Mouse (Mus musculus) heart, embryonic 12.5 days (tissue): ENCODE data around the gene Zfp652. TPM values are rescaled to one million over a fixed set of nuclear protein-coding genes. Genes with fewer than 3 reads are reported as not detected.
A peak's percentile ranks its signal among the peaks of the same experiment; 100 is the strongest.

Experiments used
- ATAC-seq: fragments of 200-750 bp; cut with Nextera tagmentation; 2 replicates; pipeline ENCODE4 v1.8.0; 2017; ENCODE audit warnings: moderate TSS enrichment, moderate library complexity; ENCODE audit not compliant: insufficient number of reproducible peaks, low FRiP score
- H3K27ac ChIP-seq: fragments of 300-500 bp; sonication (generic); 2 replicates; pipeline ENCODE4 v1.5.1; 2016; ENCODE audit warnings: mild to moderate bottlenecking, moderate library complexity; ENCODE audit not compliant: poor library complexity, severe bottlenecking
- H3K27me3 ChIP-seq: fragments of 300-500 bp; sonication (generic); replicated peaks from 2 replicates; pipeline ENCODE4 v1.6.1; 2016; ENCODE audit warnings: mild to moderate bottlenecking, moderate library complexity
- H3K36me3 ChIP-seq: fragments of 300-500 bp; sonication (generic); 2 replicates; pipeline ENCODE4 v1.6.1; 2016; ENCODE audit warnings: mild to moderate bottlenecking, moderate library complexity
- H3K4me1 ChIP-seq: fragments of 300-500 bp; sonication (generic); replicated peaks from 2 replicates; pipeline ENCODE4 v1.6.1; 2016; ENCODE audit warnings: mild to moderate bottlenecking
- H3K4me2 ChIP-seq: fragments of 300-500 bp; sonication (generic); 2 replicates; pipeline ENCODE4 v1.6.1; 2016; ENCODE audit warnings: mild to moderate bottlenecking, moderate library complexity
- H3K4me3 ChIP-seq: fragments of 300-500 bp; sonication (generic); 2 replicates; pipeline ENCODE4 v1.5.1; 2016; ENCODE audit warnings: mild to moderate bottlenecking
- H3K9ac ChIP-seq: fragments of 300-500 bp; sonication (generic); 2 replicates; pipeline ENCODE4 v1.6.1; 2016; ENCODE audit warnings: mild to moderate bottlenecking, moderate library complexity
- H3K9me3 ChIP-seq: fragments of 300-500 bp; sonication (generic); replicated peaks from 2 replicates; pipeline ENCODE4 v1.6.1; 2016; ENCODE audit warnings: mild to moderate bottlenecking, moderate library complexity
- WGBS: fragments of 180-500 bp; shearing (Covaris S2); methylation state at CpG from one replicate; pipeline ENCODE4 v1.1.7; 2016; 5-methylcytosine and 5-hydroxymethylcytosine counted together
- polyA plus RNA-seq: library from polyadenylated mRNA; unstranded; fragments of >200 nt; fragmentation: Nextera tagmentation; extraction: Ambion mirVana; gene quantifications from 2 replicates; pipeline ENCODE4 v1.2.1, GENCODE M21; 2016

Gene Zfp652
- polyA plus RNA-seq, 1 experiment from 2014 or later, result 12.8 TPM

GRCm38 (mm10) chr11:95808448-95809011 is 96.1 kb downstream of the Zfp652 start:
- Histone ChIP-seq H3K27ac (peak overlapping the region; percentile 34; the same call in 1 of the 2 replicates), H3K4me1 (peaks cover 7% of the 10 kb centered on the region), H3K4me2 (no peak overlapping the region), H3K27me3 (no peaks in the 10 kb centered on the region), H3K4me3 (no peak overlapping the region), H3K9ac (no peak overlapping the region), H3K9me3 (peaks cover 10% of the 10 kb centered on the region), H3K36me3 (no peaks in the 10 kb centered on the region)
- ATAC-seq, result peak; percentile 85
- 57% methylated on average over 5 of the region's 5 CpGs for WGBS

GRCm38 (mm10) chr11:95809603-95810002 is 97.1 kb downstream of the Zfp652 start:
- Histone ChIP-seq H3K27ac (no peak overlapping the region), H3K36me3 (no peaks in the 10 kb centered on the region), H3K4me2 (no peak overlapping the region), H3K4me1 (peaks cover 7% of the 10 kb centered on the region), H3K9me3 (peaks cover 10% of the 10 kb centered on the region), H3K4me3 (no peak overlapping the region), H3K9ac (no peak overlapping the region), H3K27me3 (no peaks in the 10 kb centered on the region)
- ATAC-seq, result no peak
- WGBS, result 54% methylated on average over 5 of the region's 5 CpGs

- Histone ChIP-seq H3K9ac (no peak overlapping the region), H3K36me3 (no peaks in the 10 kb centered on the region), H3K4me1 (peaks cover 1% of the 10 kb centered on the region), H3K27ac (no peak overlapping the region), H3K4me2 (no peak overlapping the region), H3K4me3 (no peak overlapping the region), H3K9me3 (peaks cover 10% of the 10 kb centered on the region), H3K27me3 (no peaks in the 10 kb centered on the region)
- ATAC-seq, result no peak
- WGBS, result 58% methylated on average over 7 of the region's 7 CpGs
These were observed 98.4 kb downstream of the Zfp652 start for GRCm38 (mm10) chr11:95810828-95811227.

DNA sequence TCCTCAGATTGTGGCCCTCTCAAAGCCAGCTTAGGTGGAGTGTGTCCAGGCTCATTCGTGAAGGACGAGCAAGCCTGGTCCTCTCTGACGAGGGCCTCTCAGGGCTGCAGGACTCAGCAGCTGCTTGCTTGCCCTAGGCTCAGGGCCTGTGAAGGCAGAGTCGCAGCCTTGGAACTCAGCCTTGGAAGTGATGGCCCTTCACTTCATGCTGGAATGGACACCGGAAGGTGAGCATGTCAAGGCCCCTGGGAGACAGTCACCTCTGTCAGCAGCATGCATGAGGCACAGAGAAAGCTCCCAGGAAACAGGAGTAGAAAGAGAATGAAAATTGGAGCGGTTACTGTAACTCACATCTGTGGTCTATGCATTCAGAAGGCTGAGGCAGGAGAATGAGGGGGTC is 99.3 kb downstream of the Zfp652 start:
- H3K4me2 ChIP-seq, result no peak overlapping the region
- H3K4me3 ChIP-seq, result no peak overlapping the region
- no peaks in the 10 kb centered on the region for H3K36me3 ChIP-seq
- no peak for ATAC-seq
- no peak overlapping the region for H3K27ac ChIP-seq
- no peak overlapping the region for H3K9ac ChIP-seq
- H3K27me3 ChIP-seq, result no peaks in the 10 kb centered on the region
- peaks cover 6% of the 10 kb centered on the region for H3K9me3 ChIP-seq
- 79% methylated on average over 6 of the region's 6 CpGs for WGBS
- H3K4me1 ChIP-seq, result no peaks in the 10 kb centered on the region

- Histone ChIP-seq H3K9me3 (peaks cover 6% of the 10 kb centered on the region), H3K4me3 (no peak overlapping the region), H3K9ac (no peak overlapping the region), H3K27me3 (no peaks in the 10 kb centered on the region), H3K27ac (no peak overlapping the region), H3K4me1 (no peaks in the 10 kb centered on the region), H3K36me3 (no peaks in the 10 kb centered on the region), H3K4me2 (no peak overlapping the region)
- ATAC-seq, result no peak
- 74% methylated on average over 4 of the region's 4 CpGs for WGBS
These were observed 99.8 kb downstream of the Zfp652 start for GRCm38 (mm10) chr11:95812224-95812623.

GRCm38 (mm10) chr11:95814101-95814500 is 101.6 kb downstream of the Zfp652 start:
- no peak overlapping the region for H3K4me3 ChIP-seq
- H3K27me3 ChIP-seq, result no peaks in the 10 kb centered on the region
- H3K4me1 ChIP-seq, result no peaks in the 10 kb centered on the region
- no peak for ATAC-seq
- H3K36me3 ChIP-seq, result no peaks in the 10 kb centered on the region
- H3K27ac ChIP-seq, result no peak overlapping the region
- 80% methylated on average over 2 of the region's 2 CpGs for WGBS
- H3K4me2 ChIP-seq, result no peak overlapping the region
- H3K9ac ChIP-seq, result no peak overlapping the region
- H3K9me3 ChIP-seq, result no peaks in the 10 kb centered on the region

DNA sequence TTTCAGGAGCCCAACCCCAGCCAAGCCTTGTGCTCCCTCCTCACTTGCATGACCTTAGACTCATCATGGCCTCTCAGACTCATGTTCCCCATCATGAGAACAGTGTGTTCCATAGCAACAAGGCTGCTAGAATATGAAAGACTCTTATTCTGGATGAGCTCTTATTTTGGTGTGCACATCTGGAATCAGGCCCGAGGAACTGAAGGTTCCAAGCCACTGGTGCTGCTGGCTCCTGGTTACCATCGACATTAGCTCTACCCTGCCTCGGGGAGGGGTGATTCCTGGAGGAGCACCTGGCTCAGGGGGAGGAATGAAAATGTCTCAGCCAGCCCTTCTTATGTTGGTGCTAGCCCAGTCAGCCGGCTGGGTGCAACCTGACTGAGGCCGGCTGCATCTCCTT is 102.4 kb downstream of the Zfp652 start:
- 65% methylated on average over 5 of the region's 5 CpGs for WGBS

DNA sequence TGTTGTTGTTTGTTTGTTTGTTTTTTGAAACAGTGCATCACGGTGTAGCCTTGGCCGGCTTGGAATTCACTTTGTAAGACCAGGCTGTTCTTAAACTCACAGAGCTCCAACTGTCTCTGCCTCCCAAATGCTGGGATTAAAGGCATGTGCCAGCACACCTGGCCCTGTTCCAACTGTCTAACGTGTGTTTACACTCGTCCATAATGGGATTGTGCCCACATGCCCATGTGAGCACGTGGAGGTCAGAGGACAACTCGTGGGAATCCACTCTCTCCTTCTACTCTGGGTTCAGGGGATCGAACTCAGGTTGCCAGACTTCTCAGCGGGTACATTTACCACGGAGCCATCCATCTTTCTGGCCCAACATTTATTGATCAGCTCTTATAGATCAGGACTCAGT is 102.9 kb downstream of the Zfp652 start:
- no peak for ATAC-seq
- Histone ChIP-seq H3K9me3 (no peaks in the 10 kb centered on the region), H3K36me3 (no peaks in the 10 kb centered on the region), H3K4me3 (no peak overlapping the region), H3K27me3 (no peaks in the 10 kb centered on the region), H3K9ac (no peak overlapping the region), H3K4me2 (no peak overlapping the region), H3K27ac (no peak overlapping the region), H3K4me1 (no peaks in the 10 kb centered on the region)
- 76% methylated on average over 9 of the region's 9 CpGs for WGBS

More for the DNA sequence above, 102.4 kb downstream of the Zfp652 start:
- H3K4me3 ChIP-seq, result no peak overlapping the region
- H3K27ac ChIP-seq, result no peak overlapping the region
- no peaks in the 10 kb centered on the region for H3K9me3 ChIP-seq
- H3K9ac ChIP-seq, result no peak overlapping the region
- ATAC-seq, result no peak
- H3K36me3 ChIP-seq, result no peaks in the 10 kb centered on the region
- no peaks in the 10 kb centered on the region for H3K4me1 ChIP-seq
- H3K27me3 ChIP-seq, result no peaks in the 10 kb centered on the region
- no peak overlapping the region for H3K4me2 ChIP-seq

DNA sequence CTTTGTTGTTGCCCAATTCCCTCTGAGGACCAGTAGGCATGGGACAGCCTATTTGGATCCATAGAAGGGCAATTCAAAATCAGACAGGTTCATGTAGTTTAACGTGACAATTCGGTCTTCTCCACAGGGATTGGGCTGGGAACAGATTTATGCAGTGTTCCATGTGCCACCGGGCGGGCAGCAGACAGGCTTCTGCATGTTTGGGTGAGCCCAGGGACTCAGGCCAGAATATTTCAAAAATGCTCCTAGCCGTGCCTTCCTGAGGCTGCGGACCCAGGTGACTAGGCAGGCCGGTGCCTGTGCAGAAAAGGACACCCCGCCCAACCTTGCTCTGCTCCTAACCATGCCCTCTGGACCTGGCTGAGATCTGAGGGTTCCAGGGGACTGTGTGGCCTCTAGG is 106.7 kb downstream of the Zfp652 start:
- Histone ChIP-seq H3K9ac (no peak overlapping the region), H3K4me1 (peaks cover 7% of the 10 kb centered on the region; the same call in 1 of the 2 replicates), H3K27ac (no peak overlapping the region), H3K4me3 (no peak overlapping the region), H3K9me3 (no peaks in the 10 kb centered on the region), H3K27me3 (peaks cover 9% of the 10 kb centered on the region), H3K36me3 (no peaks in the 10 kb centered on the region), H3K4me2 (no peak overlapping the region)
- ATAC-seq, result no peak
- 85% methylated on average over 8 of the region's 8 CpGs for WGBS

DNA sequence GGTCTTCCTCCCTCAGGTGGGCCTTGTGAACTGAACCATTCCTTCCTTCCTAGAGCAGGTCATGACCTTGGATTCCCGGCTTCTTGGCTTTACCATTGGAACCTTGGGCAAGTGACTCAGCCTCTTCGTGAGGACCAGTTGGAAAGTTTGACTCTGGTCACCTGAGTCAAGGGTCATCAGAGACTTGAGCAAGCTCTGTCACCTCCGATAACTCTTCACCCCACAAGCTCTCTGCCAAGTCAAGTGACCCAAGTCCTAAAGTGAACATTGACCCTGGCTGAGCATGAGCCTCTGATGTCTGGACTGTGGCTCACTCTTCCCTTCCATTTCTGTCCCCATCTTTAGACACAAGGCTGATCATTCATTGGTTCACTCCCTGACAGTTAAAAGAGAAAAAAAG is 109.0 kb downstream of the Zfp652 start:
- H3K36me3 ChIP-seq, result no peaks in the 10 kb centered on the region
- H3K4me1 ChIP-seq, result peaks cover 14% of the 10 kb centered on the region; the same call in 1 of the 2 replicates
- H3K27ac ChIP-seq, result no peak overlapping the region
- H3K4me3 ChIP-seq, result no peak overlapping the region
- WGBS, result 88% methylated on average over 3 of the region's 3 CpGs
- no peak for ATAC-seq
- H3K9me3 ChIP-seq, result no peaks in the 10 kb centered on the region
- no peak overlapping the region for H3K4me2 ChIP-seq
- H3K9ac ChIP-seq, result no peak overlapping the region
- peaks cover 11% of the 10 kb centered on the region for H3K27me3 ChIP-seq

GRCm38 (mm10) chr11:95822437-95822836 is 110.0 kb downstream of the Zfp652 start:
- Histone ChIP-seq H3K4me2 (no peak overlapping the region), H3K9me3 (no peaks in the 10 kb centered on the region), H3K4me1 (peaks cover 14% of the 10 kb centered on the region; the same call in 1 of the 2 replicates), H3K9ac (no peak overlapping the region), H3K27ac (no peak overlapping the region), H3K36me3 (no peaks in the 10 kb centered on the region), H3K4me3 (no peak overlapping the region), H3K27me3 (peaks cover 14% of the 10 kb centered on the region)
- WGBS, result 89% methylated on average over 4 of the region's 4 CpGs
- no peak for ATAC-seq
